Mouse (Mus musculus) gastrocnemius, postnatal 14 days (tissue): ENCODE measurements around the gene Fbn1. TPM values are rescaled to one million over a fixed set of nuclear protein-coding genes. Genes with fewer than 3 reads are reported as not detected.

Experiments used
- DNase-seq: peaks from one replicate; pipeline ENCODE4 v3.0.0; 2021; ENCODE audit warnings: mixed read lengths
- intact Hi-C: fragments of 180-260 bp; cut with DNase I; formaldehyde crosslinking; loops from one replicate; pipeline ENCODE4 v1.15.1; 2025; ENCODE audit warnings: low total_unique reads
- total RNA-seq, 2 experiments: library from RNA; stranded (reverse); gene quantifications; 2 replicates each; pipeline ENCODE4 v1.2.3; 2021

Gene Fbn1
- total RNA-seq, 2 experiments from 2014 or later, result 159 to 223 TPM

DNA sequence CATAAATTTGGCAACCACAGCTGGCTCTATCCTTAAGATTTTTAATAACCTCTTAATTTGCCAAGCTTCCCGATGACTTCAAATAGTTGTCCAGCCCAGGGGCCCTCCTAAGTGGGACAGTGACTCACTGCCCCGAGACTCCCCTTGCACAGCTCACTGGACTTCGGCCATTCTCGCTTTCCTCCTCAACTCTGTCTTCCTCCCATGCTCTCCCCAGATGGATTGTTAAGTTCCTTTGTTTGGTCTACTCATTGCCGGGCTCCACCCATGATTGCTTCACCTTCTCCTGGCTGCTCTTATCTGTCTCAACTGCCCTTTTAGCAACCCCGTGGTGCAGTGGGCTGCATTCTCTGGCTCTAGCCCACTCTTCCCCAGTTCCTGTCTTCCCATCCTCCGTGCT is 229.3 kb downstream of the Fbn1 start:
- intact Hi-C loops, result no loop called here

DNA sequence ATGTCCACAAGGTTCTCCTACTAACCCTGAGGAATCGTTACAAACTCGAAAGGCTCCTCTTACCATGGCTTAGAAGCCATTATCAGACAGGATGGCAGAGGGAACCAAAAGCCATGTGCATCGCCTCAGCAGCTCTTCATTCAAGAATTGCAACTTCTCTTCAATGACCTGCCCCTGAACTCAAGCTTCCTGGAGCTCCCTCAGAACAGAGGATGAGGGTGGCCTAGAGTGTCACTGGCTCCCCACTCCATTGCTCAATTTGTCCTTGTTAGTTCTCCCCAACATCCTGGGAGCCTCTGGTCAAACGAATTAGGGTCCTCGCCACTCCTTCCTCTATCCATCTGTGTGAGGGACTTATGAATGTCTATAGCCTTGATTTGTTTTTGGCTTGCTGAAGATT is 231.1 kb downstream of the Fbn1 start:
- no peak for DNase-seq
- intact Hi-C loops, result no loop called here

More for the DNA sequence above, 229.3 kb downstream of the Fbn1 start:
- peak; percentile 65 for DNase-seq

DNA sequence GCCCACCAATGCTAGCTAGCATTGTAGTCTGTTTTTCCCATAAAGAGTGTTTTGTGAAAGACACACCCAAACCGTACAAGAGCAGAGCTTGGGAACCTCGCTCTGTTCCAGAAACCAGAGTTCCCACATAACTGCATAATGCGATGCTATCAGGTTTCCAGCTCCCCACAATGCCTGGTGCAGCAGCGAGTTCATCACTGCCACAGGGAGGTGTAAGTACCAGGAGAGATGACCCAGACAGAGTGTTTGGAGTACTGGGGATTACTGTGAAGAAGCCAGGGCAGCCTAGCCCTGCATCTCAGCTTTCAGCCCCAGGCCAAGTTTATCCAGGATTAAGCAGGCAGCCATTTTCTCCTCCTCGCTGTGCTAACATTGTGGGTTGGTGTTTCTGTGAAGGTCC is 232.2 kb downstream of the Fbn1 start:
- DNase-seq, result peak; percentile 22
- intact Hi-C loops, result no loop called here

DNA sequence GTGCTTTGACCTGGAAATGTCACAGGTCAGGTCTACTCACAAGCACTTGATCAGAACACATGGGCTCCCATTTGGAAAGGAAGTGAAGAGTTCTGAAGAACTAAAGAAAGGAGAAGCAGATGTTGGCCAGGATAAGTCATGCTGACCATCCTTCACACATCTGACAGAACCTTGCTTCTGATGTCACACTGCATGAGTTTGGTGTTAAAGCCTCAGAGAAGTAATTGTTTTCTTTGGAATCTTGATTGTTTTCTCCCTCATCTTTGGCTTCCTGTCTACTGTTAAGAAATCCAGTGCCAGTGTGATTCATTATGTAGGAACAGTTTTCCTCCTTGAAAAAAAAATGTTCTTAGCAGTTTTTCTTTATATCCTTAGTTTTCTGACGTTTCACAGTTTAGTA is 238.9 kb downstream of the Fbn1 start:
- intact Hi-C loops, result loop anchor here (10.0 kb wide), 1 partner anchor 46 kb away; no protein-coding TSS in a partner anchor
- no peak for DNase-seq

DNA sequence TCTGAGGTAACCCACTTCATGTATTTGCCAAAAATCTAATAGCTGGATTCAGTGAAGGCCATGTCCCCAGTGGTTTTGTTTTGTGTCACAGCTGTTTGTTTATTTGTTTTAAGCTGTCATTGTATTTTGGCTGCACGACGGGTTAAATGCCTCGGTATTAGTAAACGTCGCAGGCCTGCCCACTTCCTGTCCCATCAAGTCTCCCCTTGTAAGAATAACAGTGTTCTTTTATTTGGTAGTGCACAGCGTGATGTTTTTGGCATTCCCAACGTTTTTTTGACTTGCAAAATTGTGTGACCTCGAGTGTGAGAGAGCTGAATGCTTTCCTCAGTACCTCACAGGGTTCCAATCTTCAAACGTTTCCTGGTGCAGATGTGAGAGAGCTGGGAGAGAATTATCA is 244.0 kb downstream of the Fbn1 start:
- intact Hi-C loops, result loop anchor here (5.0 to 10.0 kb wide), 2 partner anchors 51 to 344 kb away; no protein-coding TSS in a partner anchor
- DNase-seq, result no peak

DNA sequence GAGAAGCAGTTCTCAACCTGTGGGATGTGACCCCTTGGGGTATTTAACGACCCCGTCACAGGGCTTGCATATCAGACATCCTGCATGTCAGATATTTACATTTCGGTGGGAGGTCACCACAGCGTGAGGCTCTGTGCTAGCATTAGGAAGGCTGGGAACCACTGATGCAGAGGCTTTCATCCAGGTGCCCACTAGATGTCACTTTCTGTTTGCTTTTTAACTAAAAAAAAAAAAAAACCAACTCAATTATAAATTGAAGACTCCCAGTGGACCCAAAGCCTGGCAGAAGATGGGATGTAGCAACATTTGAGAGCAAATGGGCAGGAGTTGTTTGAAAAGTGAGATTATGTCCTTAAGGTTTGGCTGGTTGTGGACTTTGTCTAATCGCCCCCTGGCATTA is 244.7 kb downstream of the Fbn1 start:
- DNase-seq, result peak; percentile 48
- intact Hi-C loops, result loop anchor here (5.0 to 10.0 kb wide), 2 partner anchors 52 to 344 kb away; no protein-coding TSS in a partner anchor

GRCm38 (mm10) chr2:125260326-125260725 is 247.5 kb downstream of the Fbn1 start:
- intact Hi-C loops, result loop anchor here (5.0 to 10.0 kb wide), 2 partner anchors 54 to 347 kb away; no protein-coding TSS in a partner anchor
- DNase-seq, result no peak

DNA sequence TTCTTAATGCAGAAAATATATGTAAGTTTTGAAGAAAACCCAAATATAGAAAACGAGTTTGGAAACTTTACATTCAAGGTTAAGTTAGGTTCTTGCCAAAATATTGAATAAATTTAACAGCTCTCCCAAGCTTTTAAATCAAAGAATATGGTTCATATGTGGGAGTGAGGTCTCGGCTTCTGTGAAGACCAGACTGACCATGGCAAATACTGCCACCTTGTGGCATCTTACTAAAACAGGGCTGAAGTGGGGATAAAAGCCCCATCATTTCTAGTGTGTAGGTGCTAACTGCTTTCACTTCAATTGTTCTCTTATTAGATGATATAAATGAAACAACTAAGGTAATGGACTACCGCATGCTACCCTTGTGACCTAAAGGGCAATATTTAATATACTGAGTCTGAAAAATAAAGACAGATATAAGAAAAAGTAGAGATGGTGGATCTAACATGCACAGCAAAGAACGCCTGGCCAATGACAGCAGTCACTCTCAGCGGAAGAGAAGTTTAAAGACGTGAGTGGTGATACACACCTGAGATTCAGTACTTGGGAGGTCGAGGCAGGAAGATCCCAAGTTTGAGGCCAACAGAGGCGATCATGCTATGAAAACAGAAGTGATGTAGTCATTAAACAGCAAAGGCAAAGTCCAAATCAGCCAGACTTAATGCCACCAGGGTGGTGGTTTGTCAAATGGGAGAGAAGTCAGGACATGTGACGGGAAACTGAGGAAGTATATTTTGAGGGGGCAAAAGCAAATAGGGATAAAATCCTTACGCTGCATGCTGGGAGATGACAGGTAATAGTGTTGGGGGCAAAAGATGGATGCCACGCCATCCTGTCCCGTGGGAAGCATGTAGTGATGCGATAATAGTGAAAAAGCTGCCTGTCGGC is 248.3 kb downstream of the Fbn1 start:
- no peak for DNase-seq
- intact Hi-C loops, result loop anchor here (5.0 to 10.0 kb wide), 2 partner anchors 55 to 348 kb away; no protein-coding TSS in a partner anchor

DNA sequence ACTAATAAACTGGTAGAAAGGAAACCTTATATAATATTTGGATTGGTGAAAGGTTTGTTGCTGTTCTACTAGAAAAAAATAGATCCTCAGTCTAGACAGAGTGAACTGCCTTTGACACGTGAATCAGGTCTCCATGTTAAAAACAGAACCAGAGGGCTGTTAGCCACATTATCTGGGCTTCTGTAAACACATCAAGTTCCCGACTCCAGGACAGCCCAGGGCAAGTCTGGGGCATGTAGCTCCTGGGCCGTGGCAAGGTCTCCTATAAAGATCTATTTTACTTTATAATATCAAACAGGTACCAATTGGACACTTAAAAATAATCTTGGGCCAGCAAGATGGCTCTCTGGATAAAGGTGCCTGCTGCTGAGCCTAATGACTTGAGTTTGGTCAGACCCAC is 251.9 kb downstream of the Fbn1 start:
- no peak for DNase-seq
- intact Hi-C loops, result no loop called here

- intact Hi-C loops, result no loop called here
- DNase-seq, result no peak
Measured at GRCm38 (mm10) chr2:125254630-125255029, 253.2 kb downstream of the Fbn1 start.

- intact Hi-C loops, result no loop called here
- no peak for DNase-seq
Measured at GRCm38 (mm10) chr2:125253699-125254098, 254.1 kb downstream of the Fbn1 start.

DNA sequence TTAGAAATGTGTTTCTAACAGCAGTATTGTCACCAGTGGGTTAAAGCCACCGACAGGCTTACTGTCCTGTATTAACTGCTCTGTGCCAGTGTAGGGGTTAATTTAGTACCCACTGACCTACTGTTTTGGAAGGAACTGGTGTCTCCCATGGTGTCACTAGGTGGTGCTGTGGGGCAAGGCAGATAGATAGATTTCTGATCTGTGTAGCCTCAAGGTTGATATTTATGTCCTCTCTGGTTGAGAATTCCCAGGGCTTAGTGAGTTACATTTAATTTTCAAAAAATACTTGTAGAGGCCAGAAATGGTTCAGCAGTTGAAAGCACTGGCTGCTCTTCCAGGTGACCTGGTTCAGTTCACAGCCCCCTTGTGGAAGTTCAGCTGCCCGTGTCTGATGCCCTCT is 255.5 kb downstream of the Fbn1 start:
- intact Hi-C loops, result no loop called here
- peak; percentile 22 for DNase-seq

DNA sequence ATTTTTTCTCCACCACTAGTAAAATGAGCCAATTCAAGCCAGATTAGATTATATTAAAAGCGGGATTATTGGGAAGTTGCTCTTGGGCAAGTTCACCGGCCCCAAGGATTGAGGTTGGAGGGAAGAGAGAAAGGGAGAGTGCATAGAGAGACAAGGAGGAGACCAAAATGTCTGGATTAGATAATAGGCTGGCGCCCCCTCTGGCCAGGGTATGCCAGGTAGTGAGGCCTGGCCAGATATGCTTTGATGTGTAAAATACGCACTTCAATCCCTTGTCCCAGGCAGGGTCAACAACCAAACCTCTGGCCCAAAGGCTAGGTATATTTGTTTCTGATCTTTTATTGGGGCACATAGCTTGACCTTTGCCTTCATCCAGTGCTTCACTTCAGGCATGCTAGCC is 256.0 kb downstream of the Fbn1 start:
- DNase-seq, result no peak
- intact Hi-C loops, result no loop called here

Other genes starting within 250 kb of the Fbn1 start
- gene Gm9913, start 2.9 kb downstream of the Fbn1 start, total RNA-seq, result under 1 TPM; 0.16 to 0.18 TPM
- 1 to 10 TPM; 1.1 to 1.2 TPM for gene Cep152, start 117.1 kb upstream of the Fbn1 start, total RNA-seq
- 10 to 100 TPM; 44.0 to 51.5 TPM for gene Eid1, start 165.1 kb upstream of the Fbn1 start, total RNA-seq
- gene Shc4, start 216.2 kb upstream of the Fbn1 start, total RNA-seq, result 1 to 10 TPM; 1.5 to 4.4 TPM